Mouse (Mus musculus): ENCODE results near the gene Slc41a1.

Gene Slc41a1

GRCm38 (mm10) chr1:131827787-131828258 is 530 bp downstream of the Slc41a1 start:
- peak; percentile 96 to 99 for DNase-seq (ENCODE audit: low spot score in 2 of 2)

GRCm38 (mm10) chr1:131828297-131829126 is 1.2 kb downstream of the Slc41a1 start:
- DNase-seq (ENCODE audit: low spot score in 2 of 2) = no peak

- no peak for DNase-seq (ENCODE audit: low spot score in 2 of 2)
Measured at GRCm38 (mm10) chr1:131829279-131829678, 2.0 kb downstream of the Slc41a1 start.

- DNase-seq (ENCODE audit: low spot score in 2 of 2) = no peak
Measured at GRCm38 (mm10) chr1:131830561-131830960, 3.3 kb downstream of the Slc41a1 start.

GRCm38 (mm10) chr1:131830971-131831641 is 3.8 kb downstream of the Slc41a1 start:
- no peak for DNase-seq (ENCODE audit: low spot score in 2 of 2)

GRCm38 (mm10) chr1:131837035-131837434 is 9.7 kb downstream of the Slc41a1 start:
- DNase-seq (ENCODE audit: low spot score in 2 of 2) = no peak

GRCm38 (mm10) chr1:131838542-131838941 is 11.2 kb downstream of the Slc41a1 start:
- DNase-seq (ENCODE audit: low spot score in 2 of 2) = no peak

GRCm38 (mm10) chr1:131839279-131839678 is 12.0 kb downstream of the Slc41a1 start:
- peak in 1 of 2 experiments; percentile 26 for DNase-seq (ENCODE audit: low spot score in 2 of 2)

- DNase-seq (ENCODE audit: low spot score in 2 of 2) = no peak
Measured at GRCm38 (mm10) chr1:131842221-131842620, 14.9 kb downstream of the Slc41a1 start.

GRCm38 (mm10) chr1:131843758-131844157 is 16.5 kb downstream of the Slc41a1 start:
- DNase-seq (ENCODE audit: low spot score in 2 of 2) = no peak

- no peak for DNase-seq (ENCODE audit: low spot score in 2 of 2)
Measured at GRCm38 (mm10) chr1:131844883-131845282, 17.6 kb downstream of the Slc41a1 start.

- DNase-seq (ENCODE audit: low spot score in 2 of 2) = peak in 1 of 2 experiments; percentile 57
Measured at GRCm38 (mm10) chr1:131846255-131846654, 19.0 kb downstream of the Slc41a1 start.

GRCm38 (mm10) chr1:131861811-131862210 is 34.5 kb downstream of the Slc41a1 start:
- no peak for DNase-seq (ENCODE audit: low spot score in 2 of 2)

GRCm38 (mm10) chr1:131865596-131865995 is 38.3 kb downstream of the Slc41a1 start:
- DNase-seq (ENCODE audit: low spot score in 2 of 2) = no peak

GRCm38 (mm10) chr1:131866304-131866999 is 39.2 kb downstream of the Slc41a1 start:
- DNase-seq (ENCODE audit: low spot score in 2 of 2) = no peak

- peak; percentile 65 to 92 for DNase-seq (ENCODE audit: low spot score in 2 of 2)
Measured at GRCm38 (mm10) chr1:131867093-131867945, 40.0 kb downstream of the Slc41a1 start, which contains the start of gene Rab29. Gene Rab29 (plus strand): TSS chr1:131867224.

GRCm38 (mm10) chr1:131867946-131868290 is 40.6 kb downstream of the Slc41a1 start:
- DNase-seq (ENCODE audit: low spot score in 2 of 2) = no peak

- no peak for DNase-seq (ENCODE audit: low spot score in 2 of 2)
Measured at GRCm38 (mm10) chr1:131869561-131869960, 42.3 kb downstream of the Slc41a1 start.

GRCm38 (mm10) chr1:131872856-131873255 is 45.6 kb downstream of the Slc41a1 start:
- DNase-seq (ENCODE audit: low spot score in 2 of 2) = no peak

GRCm38 (mm10) chr1:131879816-131880215 is 52.5 kb downstream of the Slc41a1 start:
- no peak for DNase-seq (ENCODE audit: low spot score in 2 of 2)

GRCm38 (mm10) chr1:131882787-131883186 is 55.5 kb downstream of the Slc41a1 start:
- peak in 1 of 2 experiments; percentile 4 for DNase-seq (ENCODE audit: low spot score in 2 of 2)
